Mouse (Mus musculus) E14TG2a.4 (cell line): ENCODE measurements around the gene Sf3b6.

ENCODE experiments used
- CTCF ChIP-seq: conservative IDR thresholded peaks from 2 replicates; pipeline ENCODE4 v1.5.1; 2014; ENCODE audit warnings: low read length
- NANOG ChIP-seq: IDR thresholded peaks from 2 replicates; pipeline ENCODE4 v1.6.1; 2014; ENCODE audit warnings: borderline replicate concordance, low read length, mixed read lengths

DNA sequence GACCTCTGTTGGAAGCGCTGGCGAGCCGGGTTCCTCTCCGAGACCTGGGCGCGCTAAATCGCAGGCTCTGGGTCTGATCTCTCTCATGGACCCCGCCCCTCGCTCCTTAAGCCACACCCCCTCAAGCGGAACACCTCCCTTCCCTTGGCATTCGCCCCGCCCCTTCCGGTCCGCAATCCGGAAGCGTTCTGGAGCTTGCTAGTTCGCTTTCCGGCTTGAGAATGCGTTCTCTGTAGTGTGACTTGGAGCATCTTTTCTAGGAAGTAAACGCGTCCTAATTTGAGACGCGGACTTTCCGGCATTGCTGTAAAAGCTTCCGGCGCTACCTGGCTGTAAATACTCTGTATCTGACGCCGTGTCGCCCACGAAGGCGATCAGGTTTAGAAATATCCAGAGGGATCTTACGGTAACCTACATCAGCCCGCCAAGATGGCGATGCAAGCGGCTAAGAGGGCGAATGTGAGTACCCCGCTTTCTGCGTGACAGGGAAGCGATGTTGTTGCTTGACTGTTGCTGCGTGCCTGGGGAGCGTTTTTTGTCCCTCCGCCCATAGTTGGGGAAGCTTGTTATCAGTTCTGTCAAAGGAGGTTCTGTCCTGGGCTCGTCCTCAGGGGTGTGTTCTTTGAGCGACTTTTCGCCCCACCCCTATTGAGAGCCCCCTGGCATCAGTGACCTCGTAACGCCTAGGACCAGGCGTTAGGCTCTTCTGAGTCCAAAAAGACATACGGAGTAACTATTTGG is at the start of gene Sf3b6:
- TF ChIP-seq CTCF, result no peak
- no peak for TF ChIP-seq NANOG
